Mouse (Mus musculus): ENCODE data around the gene Cntn2.

DNA sequence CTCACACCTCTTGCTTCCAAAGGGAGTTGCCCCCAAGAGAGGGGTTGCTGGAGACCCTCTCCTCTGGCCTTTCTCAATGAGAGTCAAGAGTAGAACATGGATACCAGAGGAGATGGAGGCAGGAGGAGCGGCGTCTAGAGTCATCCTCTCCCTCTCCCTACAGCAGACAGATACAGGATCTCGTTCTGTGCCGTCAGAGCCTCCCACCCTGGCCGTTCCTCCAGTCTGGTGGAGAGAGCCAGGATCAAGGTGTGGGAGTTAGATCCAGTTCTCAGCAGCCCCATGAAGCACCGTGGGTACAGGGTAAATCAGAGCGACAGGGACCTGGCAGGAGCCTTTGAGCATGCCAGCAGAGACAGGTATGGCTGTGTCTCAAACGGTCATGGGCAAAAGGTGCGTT is 10.5 kb downstream of the Cntn2 start:
- TF ChIP-seq CTCF (IDR thresholded peaks at IDR 0.05; ENCODE audit: low read depth, low read length) (no peak), POLR2A (IDR thresholded peaks at IDR 0.05; ENCODE audit: extremely low read depth, insufficient read depth, low read length) (no peak)
